Mouse (Mus musculus) adrenal gland, postnatal 10 days (tissue): ENCODE measurements around the gene Dimt1. TPM values are rescaled to one million over a fixed set of nuclear protein-coding genes. Genes with fewer than 3 reads are reported as not detected.
"Not testable (repeated sequence)": the region's sequence is repeated elsewhere in the genome, so short reads cannot be mapped to it uniquely, and the experiment has no call there.

Experiments
- DNase-seq: peaks from one replicate; pipeline ENCODE4 v3.0.0; 2021; ENCODE audit warnings: mixed read lengths
- total RNA-seq, 2 experiments: library from RNA; stranded (reverse); gene quantifications; 2 replicates each; pipeline ENCODE4 v1.2.3; 2021

The Dimt1 gene
- total RNA-seq, 2 experiments from 2014 or later = 14.7 to 16.1 TPM

GRCm38 (mm10) chr13:106961496-106961895, 14.6 kb downstream of the Dimt1 start:
- no peak for DNase-seq

GRCm38 (mm10) chr13:106996891-106997290, 50.0 kb downstream of the Dimt1 start:
- no peak for DNase-seq

- not testable (repeated sequence) for DNase-seq
These were observed 50.6 kb downstream of the Dimt1 start for GRCm38 (mm10) chr13:106997557-106997956.

- no peak for DNase-seq
These were observed 51.1 kb downstream of the Dimt1 start for GRCm38 (mm10) chr13:106998026-106998425.

- DNase-seq = no peak
These were observed 51.7 kb downstream of the Dimt1 start for GRCm38 (mm10) chr13:106998671-106999070.

GRCm38 (mm10) chr13:107003211-107003610, 56.3 kb downstream of the Dimt1 start:
- no peak for DNase-seq

- DNase-seq = no peak
These were observed 61.2 kb downstream of the Dimt1 start for GRCm38 (mm10) chr13:107008174-107008573.

Other genes starting within 250 kb of the Dimt1 start
- 10 to 100 TPM; 31.1 to 41.4 TPM for gene Ipo11, start 10.2 kb upstream of the Dimt1 start, total RNA-seq
- gene Kif2a, start 75.0 kb downstream of the Dimt1 start, total RNA-seq = 10 to 100 TPM; 49.4 to 50.9 TPM